Mouse (Mus musculus): ENCODE measurements around the gene Spns1.

GRCm38 (mm10) chr7:126367636-126368035, 9.6 kb downstream of the Spns1 start:
- TF ChIP-seq CTCF (IDR thresholded peaks at IDR 0.05) (no peak), EP300 (IDR thresholded peaks at IDR 0.05) (no peak)

All from lung, postnatal 0 days (tissue).